Mouse (Mus musculus) liver, embryonic 14.5 days (tissue): ENCODE results near the gene Fam168b.

Source experiments
- CTCF ChIP-seq: IDR thresholded peaks from 2 replicates; pipeline ENCODE4 v1.5.1; 2016; ENCODE audit warnings: antibody characterized with exemption, low read depth, control low read depth
- EP300 ChIP-seq: IDR thresholded peaks from 2 replicates; pipeline ENCODE4 v1.6.1; 2016; ENCODE audit warnings: antibody characterized with exemption, low read depth

DNA sequence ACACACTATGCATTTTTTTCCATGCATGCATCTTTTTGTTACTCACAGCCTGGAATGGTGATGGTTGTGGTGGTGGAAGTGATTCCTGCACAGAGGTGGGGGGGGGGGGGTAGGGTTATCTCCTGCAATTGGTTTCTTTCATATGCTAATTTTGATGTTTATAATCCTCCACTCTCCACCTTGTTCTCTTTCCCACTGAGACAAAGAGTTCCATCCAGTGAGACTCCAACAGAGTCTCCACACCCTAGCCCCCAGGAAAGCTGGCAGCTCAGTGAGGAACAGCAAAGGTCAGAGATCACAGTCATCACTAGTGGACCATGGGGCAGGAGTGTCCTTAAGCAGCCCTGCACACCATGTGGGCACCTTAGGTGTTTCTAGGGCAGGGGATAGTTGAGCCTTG is 40.9 kb upstream of the Fam168b start:
- TF ChIP-seq EP300 (no peak), CTCF (no peak)
